Mouse (Mus musculus) ovary, adult 18-20 months (tissue): ENCODE data around the gene Crocc2.

ENCODE experiments used
- DNase-seq: peaks from one replicate; pipeline ENCODE4 v3.0.0; 2022; ENCODE audit warnings: low spot score, mixed read lengths

Crocc2 gene

DNA sequence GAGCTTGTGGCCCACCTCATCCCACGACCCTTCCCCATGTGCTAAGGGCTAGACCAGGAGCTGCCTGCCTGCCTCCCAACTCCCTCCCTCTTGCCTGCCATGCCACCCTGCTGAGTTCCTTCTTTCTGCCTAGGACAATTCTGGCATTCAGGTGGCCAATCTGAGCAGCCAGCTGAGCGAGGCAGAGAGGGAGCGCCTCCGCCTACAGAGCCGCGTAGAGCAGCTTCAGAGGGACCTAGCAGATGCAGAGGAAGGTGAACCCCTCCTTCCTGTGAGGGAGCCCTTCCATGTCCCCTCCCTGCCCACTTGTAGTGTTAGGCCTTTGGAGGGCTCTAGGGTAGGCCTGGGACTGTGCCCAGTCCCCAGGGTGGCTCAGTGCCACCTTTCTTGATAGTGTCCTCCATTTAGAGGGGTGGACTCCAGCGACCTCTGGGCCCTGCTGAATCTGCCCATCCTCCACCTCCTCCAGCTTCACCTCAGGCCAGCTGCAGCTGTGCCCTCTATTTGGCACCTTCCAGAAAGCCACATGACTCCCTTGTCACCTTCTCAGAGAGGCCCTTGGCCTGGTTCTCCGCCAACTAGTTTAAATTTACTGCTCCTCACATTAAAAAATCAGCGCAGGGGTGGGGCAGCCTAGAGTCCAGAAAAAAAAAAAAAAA, 48.4 kb downstream of the Crocc2 start:
- DNase-seq = no peak

DNA sequence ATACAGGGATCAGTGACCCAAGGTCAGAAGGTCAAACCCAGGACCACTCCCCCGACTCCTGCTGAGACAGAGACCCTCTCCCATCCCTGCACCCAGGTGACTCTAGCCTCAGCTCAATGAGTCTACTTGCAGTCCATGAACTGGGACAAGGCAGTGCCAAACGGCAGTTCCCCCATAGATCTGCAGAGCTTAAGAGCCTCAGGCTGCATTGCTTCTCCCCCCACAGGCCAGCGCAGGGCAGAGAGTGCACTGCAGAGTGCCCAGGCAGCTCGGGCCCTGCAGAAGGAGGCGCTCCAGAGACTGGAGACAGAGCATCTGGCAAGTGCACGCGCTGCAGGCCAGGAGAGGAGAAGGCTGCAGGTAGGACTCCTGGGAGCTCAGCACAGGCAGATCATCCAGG, 49.0 kb downstream of the Crocc2 start:
- no peak for DNase-seq

DNA sequence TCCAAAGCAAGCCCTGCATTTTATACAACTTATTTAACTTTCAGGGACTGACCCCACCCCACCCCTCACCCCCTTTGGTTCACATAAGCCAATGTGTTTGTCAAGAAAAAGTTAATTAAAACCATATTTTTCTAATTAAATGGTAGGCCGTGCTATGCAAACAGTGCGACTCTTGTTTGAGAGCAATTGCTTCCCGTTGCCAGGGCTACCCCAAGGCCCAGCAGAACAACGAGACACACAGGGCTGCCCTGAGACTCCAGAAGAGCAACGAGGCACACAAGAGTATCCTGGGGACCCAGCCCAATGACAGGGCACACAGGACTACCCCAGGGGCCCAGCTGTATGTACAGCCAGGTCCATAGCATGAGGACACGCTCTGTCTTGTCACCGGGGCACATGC, 52.3 kb downstream of the Crocc2 start:
- no peak for DNase-seq

DNA sequence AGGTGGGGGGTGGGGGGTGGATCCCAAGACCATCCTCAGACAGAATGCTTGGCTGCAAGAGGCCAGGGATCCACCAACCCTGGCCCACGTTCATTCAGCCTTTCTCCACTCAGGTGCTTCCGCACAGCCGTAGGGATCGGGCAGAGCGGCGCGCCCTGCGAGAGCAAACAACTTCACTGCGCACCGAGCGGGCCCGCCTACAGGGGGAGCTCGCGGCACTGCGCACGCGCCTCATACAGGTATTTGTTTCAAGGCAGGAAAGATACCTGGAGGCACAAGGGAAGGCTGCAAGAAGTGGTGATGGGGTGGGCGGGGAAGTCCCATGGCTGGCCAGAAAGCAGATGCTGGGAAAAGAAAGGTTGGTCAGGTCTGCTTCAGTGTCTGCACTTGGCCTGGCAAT, 55.4 kb downstream of the Crocc2 start:
- no peak for DNase-seq

DNA sequence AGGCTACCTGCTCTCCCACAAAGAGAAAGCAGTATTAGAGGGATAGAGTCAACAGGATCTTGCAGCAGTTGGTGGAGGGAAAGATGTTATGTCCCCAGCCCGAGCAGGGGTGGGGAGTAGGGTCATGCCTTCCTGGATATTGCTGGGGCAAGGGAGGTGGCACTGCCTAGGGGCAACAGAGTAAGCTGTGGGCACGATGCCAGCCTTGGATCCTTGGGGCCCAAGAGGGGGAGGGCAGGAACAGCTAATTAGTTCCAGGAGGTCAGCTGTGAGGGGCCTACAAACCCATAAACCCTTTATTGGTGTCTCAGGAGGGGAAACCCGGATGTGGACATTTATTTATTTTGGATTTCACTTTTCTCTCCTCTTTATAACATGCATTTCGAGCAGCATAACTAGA, 56.7 kb downstream of the Crocc2 start:
- DNase-seq = no peak

DNA sequence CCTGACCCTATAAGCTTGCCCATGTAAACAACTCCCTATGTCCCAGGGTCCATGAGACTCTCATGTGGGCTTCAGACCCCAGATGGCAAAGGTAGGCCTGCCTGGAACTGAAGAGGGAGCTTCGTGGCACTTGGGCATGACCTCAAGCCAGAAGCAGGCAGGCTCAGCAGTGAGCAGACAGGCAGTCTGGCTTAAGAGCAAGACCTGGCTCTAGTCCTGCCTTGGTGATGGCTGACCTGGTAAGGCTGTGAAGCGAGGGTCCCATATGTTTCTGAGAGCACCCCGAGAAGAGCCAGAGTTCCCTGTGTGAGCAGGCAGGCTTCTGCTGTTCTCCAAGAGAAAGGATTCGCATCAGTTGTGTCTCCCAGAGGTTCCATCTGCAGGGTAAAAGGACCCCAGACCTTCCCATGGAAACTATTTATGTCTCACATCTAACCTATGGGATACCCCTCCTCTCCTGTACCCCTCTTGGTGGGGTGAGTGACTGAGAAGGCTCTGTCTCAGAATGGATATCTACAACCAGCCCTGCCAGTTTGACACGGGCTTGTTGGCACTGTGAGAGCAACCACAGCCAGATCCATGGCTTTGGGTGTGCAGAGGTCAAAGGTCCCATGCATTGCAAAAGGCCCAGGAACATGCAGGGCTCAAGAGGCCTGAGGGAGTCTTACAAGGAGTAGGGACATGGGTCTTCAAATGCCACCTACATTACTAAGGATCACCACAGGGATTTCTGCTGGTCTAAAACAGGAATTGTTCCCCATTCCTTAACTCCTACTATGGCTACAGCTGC, 57.4 kb downstream of the Crocc2 start:
- no peak for DNase-seq

DNA sequence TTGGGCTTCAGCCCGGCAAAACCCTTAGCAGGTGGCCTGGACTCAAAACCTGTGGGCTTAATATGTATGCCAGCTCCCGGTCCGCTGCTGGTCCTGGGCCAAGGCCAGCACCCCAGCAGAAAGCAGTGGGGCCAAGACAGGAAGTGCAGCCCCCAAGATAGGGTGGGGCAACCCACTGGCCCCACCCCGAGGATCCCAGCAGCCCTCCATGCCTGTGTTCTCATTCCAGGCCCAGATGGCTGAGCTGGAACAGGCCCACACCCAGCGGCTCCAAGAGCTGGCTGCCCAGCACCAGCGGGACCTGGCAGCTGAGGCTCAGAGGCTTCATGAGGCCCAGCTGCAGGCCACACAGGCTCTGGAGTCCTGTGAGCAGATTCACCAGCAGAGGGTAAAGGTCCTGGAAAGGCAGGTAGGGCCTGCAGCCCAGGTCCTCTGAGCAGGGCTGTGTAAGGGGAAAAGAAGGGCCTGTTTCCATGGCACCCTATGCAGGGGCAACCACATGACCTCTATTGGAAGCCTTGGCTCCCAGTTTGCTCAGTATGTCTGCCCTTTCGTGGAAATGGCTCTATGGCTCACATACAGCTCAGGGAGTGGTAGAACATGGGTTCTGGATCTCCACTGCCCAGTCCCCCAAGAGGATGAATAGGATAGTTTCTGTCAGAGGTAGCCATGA, 58.9 kb downstream of the Crocc2 start:
- DNase-seq = no peak

DNA sequence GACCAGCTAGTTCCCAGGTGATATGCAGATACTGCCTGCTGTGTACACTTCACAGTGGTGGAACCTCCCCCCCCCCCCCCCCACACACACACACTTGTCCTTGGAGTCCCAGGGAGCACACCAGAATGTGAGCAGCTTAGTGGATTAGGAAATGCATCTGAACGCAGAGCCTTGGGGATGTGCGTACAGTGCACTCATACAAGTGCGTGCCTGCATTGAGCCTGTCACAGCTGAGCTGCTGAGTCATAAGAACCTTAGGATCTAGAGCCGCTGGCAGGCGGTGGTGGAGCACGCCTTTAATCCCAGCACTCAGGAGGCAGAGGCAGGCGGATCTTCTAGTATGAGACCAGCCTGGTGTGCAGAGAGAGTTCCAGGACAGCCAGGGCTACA, 59.4 kb downstream of the Crocc2 start:
- no peak for DNase-seq

DNA sequence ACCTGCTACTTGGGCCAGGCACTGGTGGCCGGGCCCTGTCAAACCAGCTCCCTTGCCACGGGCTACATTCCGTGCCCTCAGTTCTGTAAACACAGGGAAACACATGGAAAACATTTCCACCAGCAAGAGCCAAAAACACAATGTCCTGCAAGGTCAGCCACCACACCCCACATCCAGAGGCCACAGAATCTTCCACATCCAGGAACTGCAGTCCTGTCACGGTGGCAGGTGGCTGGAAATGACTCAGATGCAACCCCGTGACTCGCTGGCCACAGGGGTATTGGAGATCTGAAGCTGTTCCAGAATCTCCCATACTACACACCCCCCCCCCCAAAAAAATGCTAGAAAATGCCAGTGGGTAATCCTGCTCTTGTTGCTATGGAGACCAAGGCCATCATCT, 60.7 kb downstream of the Crocc2 start:
- peak; percentile 51 for DNase-seq

DNA sequence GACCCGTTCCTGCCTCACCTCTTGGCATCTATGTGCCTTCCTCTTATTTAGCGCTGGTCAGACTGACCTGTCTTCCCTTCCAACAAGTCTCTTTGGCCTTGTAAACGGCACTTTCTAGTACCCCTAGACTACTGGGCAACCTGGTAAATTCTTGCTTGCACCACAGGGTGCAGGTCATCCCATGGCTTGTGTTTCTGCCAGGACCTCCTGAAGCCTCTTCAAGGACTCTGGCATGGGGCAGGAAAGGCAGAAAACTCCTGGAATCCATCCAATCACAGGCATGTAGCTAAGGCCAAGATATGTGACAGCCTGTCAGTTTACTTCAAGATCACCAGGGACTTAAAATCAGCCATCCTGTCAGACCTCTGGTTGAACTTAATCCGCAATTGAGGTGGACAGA, 61.1 kb downstream of the Crocc2 start:
- no peak for DNase-seq

DNA sequence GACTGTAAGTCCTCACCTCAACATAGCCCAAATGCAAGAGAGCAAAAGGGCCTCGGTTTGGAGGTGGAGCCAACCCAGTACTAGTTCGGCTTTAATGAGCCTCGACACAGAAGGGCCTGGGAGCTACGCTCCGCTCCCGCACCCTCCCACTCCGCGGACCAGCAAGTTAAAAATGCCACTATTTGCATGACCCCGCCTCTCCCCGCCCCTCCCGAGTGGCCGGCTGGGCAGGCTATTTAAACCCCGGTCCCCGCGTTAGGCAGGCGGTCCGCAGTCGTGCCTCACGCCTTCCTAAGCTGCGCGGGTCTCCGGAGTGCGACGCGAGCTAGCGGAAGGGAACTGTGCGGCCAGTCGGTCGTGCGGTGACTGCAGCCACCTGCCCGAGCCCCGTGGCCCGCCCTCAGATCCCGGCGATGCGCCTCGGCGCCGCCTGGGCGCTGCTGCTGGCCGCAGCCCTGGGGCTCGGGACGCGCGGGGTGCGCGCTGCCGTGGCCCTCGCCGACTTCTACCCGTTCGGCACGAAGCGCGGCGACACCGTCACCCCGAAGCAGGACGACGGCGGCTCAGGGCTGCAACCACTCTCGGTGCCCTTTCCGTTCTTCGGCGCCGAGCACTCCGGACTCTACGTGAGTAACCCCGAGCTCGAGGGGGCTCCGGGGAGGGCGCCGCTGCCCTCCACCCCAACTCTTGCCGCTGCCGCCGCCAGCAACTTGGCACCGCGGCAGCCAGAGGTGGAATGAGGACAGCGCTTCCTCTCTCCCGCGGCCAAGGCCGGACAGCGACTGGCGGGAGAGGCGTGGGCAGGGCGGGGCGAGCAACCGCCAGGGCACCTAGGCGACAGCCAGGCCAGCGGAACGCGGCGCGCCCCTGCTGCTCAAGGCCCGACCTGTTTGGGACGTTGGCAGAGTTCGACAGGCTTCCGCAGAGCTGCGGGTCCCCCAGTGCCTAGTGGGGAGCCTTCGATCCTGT, 67.3 kb downstream of the Crocc2 start, which contains the start of gene Sned1:
Gene Sned1, plus strand, starts transcription at position 266 of the 969 bp plus-strand sequence.
- peak; percentile 91 for DNase-seq

DNA sequence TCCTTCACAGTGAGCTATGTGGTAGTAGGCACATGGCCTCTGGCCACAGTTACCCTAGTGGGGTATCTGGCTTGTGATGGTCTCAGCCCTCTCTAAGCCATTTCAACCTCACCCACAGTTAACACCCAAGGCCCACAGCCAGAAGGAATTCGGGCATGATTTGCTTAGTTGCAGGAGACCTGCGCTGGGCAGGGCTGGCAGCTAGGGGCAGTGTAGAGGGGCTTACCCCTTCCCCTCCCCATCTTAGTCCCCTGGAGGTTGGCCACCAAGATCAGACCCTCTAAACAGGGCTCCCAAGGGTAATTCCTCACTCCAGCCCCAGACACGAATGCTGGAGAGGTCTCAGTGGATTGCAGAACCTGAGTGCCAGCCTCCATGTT, 68.0 kb downstream of the Crocc2 start:
- no peak for DNase-seq

DNA sequence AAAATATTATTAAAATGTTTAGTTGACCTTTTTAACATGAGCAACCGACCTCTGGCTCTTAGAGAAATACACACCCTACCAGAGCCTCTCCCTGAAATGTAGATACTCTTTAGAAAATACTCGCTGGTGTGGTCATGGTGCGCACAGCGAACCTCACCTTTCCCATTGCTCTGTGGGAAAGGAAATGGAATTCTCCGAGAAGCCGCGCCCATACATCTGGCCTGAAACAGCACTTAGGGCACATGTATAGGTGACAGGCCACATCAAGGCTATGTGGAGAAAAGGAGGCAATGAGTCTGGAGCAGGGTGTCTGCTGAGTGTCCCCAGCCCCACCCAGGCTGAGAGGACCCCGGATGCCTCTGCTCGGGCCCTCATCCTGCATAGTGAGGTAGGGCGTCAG, 69.2 kb downstream of the Crocc2 start:
- no peak for DNase-seq

DNA sequence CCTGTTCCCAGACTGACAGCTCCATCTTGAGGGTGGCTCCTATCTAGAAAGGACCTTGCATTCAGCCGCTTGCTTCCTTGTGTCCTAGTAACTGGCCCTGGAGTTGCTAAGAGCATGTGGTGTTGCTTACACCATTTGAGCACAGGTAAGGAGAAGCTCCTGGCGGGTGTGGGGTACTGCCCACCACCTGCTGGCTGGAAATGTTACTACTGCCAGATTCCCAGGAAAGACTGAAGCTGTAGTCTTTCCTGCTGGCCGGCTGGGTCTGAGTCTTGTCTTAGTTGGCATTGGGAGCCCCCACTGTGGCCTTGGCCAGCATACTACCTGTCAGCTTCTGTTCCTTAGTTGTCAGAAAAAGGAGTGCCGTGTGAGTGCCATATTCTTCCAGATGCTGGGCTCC, 69.7 kb downstream of the Crocc2 start:
- DNase-seq = no peak

DNA sequence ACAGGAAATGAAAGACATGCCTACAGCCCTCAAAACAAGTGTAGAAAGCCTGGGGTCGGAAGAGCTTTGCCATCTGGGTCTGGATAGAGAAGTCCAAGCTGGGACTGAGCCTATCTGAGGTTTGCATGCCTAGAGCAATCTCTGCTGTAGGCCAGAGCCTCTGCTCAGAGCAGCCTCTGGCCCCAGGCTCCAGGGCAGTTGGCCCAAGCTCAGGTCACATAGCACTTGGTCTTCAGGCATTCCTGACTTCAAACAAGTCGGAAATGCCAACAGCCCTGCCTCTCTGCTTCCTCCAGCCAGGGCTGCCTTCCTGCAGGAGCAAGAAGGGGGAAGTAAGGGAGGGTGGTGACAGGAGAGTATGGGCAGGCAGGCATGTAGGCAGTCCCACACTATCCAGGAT, 77.4 kb downstream of the Crocc2 start:
- DNase-seq = no peak

DNA sequence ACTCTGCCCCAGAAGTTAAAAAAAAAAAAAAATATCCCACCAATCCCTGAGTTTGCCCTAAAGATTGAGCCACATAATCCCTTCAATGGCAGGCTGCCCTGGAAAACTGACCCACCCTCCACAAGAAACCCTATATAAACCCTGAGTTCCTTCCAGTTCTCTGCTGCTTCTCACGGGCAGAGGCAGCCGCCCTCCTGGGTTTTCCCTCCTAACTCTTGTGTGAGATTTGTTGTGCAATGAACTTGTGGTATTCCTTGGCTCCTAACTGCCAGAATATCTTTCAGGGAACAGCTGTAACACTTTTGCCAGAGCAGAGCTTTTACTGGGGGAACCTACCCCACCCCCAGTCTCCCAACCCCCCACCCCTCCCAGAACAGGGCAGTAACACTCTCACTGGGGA, 84.1 kb downstream of the Crocc2 start:
- no peak for DNase-seq

DNA sequence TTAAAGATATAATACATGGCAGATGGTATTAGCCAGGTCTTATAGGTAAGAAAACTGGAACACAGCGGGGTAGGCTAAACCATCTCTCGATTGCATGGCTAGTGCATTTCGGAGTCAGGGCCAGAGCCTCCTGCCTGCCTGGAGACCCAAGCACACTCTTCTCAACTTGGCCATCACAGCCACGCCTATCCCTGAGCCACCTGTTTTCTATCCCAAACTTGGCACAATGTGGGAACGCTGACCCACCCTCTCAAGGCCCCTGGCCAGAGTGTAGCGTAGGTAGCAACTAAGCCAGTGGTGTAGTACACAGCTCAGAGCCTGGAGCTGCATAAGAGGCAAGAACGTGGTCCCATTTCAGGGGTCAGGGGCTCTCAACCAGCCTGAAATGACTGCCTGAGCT, 87.2 kb downstream of the Crocc2 start:
- no peak for DNase-seq

DNA sequence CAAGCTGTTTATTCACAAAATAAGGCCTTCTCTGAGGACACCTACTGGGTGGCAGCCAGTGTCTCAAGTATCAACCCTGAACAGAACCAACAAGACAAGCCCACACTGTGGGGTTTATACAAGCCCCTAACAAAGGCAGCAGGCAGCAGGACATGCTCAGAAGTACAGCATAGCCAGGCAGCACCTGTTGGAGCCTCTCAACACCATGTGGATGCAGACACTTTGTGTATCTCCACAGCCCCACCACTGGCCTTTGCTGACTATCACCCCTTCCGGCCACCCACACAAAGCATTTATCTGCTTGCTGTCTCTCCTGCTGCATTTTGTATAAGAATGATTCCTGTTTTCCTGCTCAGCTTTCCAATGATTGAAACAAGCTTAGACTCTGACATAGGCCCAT, 89.0 kb downstream of the Crocc2 start:
- no peak for DNase-seq

DNA sequence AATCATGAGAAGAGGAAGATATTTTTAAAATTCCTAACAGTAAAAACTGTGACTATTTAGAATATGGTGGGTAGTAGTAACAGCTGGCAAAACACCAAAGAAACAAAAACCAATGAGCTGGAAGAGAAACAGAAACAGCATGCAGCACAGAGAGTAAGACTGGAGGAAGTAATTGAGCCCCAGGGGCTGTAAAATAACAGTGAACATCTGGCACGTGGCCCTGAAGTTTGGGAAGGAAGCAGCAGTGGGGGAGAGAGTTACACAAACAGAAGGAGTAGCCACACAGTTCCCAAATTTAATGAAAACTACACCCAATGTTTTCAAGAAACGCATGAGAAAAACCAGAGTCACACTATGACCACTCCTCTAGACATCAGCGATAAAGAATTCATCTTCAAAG, 98.7 kb downstream of the Crocc2 start:
- DNase-seq = no peak

DNA sequence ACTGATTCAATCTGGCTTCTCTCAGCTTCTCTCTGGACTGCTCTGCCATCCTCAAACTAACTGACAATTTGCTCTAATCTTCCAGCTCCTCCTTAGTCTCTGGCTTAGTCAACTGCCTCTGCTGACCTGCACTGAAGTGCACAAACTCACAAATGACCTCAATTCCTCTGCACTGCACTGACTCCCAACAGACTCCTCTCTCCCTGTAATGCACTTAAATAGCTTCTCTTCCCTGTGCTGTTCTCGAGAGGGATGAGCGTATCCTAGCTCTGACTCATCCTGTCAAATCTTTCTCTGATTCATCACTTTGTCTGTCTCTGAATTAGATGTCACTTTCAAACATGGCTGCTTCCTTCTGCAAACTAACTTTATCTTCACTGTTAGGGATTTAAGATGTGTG, 99.7 kb downstream of the Crocc2 start:
- no peak for DNase-seq

DNA sequence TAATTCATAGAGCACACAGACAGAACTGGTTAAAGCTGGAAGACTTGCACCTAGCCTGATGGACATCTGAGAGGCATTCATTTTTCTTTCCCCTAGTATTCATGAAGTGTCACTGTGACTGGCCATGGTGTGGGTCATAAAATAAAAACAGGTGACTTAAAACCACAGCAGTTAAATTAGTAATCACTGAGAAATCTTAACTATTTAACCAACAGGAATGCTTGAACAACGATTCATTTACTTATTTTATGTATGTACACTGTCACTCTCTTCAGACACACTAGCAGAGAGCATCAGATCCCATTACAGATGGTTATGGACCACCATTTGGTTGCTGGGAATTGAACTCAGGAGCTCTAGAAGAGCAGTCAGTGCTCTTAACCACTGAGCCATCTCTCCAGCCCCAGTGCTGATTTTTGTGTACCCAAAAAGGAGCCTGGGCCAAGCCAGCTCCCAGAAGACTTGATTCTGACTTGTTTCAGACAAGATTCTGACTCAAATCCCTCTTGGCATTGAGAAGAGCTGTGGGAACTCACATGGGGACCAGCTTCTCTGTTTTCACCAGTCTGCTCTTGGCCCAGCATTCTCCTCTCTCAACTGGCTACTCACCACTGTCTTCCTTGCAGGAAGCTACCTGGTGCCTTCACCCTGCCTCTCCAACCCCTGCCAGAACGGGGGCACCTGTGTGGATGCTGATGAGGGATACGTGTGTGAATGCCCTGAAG, 102.2 kb downstream of the Crocc2 start:
- no peak for DNase-seq
